Mouse (Mus musculus): ENCODE data around the gene Lekr1.

The Lekr1 gene

GRCm38 (mm10) chr3:65665977-65666766 lies at the start of gene Lekr1:
Lekr1 (plus strand) TSS chr3:65666228.
- peak; percentile 89 for DNase-seq

DNA sequence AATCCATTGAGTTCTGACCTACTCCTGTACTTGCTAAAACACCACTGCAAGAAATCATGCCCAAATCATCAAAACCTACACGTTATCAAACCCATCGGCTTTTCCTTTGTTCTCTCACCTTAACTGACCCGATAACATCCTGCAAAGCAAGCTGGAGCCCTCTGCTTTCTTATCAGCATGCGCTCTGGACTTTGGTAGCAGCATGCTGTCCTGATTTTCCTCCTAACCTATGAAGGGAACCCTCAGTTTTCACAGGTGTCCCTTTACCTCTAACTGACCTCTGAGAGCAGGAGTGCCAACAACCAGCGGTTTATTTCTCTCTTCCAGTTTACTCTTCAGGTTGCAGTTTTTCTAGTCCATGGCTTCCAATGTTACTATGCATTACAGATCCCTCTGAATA lies 48.5 kb upstream of the Lekr1 start:
- DNase-seq: no peak

DNA sequence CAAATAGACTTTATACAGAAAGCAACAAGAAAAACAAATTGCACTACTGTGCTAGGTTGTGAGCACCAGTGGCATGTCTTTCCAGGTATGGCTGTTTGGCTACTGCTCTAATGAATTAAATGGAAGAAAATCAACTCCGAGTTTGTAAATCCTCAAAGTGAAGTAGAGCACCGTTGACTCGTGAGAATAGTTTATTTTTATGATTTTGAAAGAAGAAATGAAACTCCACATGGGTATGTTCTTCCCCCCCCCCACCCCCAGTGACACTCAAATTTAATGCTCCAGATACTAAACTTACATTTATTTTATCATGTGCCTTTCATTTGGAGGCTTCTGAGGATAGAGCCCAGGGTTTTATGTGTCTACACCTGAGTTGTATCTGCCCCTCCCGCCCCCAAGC lies 46.7 kb upstream of the Lekr1 start:
- DNase-seq: no peak

GRCm38 (mm10) chr3:65623057-65623456 lies 43.0 kb upstream of the Lekr1 start:
- no peak for DNase-seq

DNA sequence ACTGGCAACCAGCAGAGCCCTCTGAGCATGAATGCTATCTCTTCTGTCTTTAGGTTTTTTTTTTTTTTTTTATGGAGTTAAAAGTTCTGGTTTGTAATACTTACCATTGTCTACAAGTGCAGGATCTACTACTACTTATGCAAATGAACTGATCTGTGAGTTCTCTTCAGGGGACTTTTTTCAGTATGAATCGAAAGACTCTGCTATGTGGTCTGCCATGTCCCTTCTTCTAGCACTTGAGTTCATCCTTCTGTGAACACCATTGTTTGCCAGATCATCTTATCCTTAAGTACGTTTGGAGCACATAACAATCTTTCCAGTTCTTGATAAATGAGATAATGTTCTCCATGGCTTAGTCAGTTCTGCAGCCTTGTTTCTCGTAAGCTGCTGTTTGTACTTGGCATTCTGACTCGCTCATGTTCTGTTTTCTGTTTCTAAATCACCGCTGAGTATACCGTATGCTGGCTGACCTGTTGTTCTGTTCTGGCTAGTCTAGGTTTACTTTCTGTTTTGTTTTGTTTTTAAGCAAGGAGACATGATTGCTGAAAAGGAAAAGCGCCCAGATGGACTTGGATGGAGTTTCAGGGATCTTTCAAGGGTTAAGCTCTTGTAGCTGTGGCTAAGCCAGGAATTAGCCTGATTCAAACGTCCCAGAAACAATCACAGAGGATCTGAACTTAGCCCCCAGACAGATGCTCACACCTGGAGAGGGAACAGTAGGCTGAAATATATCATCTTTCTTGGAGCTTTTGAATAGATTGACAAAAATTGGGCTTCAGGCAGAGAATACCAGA lies 40.3 kb upstream of the Lekr1 start:
- DNase-seq: no peak

DNA sequence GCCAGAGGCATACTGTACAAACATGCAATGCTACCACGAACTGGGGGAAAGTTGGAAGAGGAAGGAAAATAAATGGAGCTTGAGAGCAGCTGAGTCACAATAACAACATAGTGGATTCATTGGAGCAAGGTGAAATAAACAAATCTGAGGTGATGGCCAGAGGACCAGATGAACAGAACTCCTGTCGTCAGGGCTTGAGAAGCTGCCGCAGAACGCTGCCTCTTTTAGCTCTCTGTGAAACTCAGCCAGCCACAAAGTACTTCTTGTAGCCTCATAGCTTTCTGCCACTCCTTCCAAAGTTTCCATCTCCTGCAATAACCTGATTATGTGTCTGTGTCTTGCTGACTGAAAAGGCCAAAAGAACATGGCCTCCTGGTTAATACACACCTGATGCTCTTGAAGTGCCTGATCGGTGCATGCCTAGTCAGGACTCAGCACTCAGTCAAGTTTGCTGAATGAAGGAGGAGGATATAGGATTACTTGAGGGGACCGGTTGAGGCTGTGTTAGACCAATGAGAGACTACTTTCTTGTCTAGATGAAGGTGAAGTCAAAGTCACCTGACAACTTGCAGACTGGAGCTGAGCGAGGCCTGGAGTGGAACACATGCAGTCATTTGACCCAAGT lies 39.6 kb upstream of the Lekr1 start:
- no peak for DNase-seq

DNA sequence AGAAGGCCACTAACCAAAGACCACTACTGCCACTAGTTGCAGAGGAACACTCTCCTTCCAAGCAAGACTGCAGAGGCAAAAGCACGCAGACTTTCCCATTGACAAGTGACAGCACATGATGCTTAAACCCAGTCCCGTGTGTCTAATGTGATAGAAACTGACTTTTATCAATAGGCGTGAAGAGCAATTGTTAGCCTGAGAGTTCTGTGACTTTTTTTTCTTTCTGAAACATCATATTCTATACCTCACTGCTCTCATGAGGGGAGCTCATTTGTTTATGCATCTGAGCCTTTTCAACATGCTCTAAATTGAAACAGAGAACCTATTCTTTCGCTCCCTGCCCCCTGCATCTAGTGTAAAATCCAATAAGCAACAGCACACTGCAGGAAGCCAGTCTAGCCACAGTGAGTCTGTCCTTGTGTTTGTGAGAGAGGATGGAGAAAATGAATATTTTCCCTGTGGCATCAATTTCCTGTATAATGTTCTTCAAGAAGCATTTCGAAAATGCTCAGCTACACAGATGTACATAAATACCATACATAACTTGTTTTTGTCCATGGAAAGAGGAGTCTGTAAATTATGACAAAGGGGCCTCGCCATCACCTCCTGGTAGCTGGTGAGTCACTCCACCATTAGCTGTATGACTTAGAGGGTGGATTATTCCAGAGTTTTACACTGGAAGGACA lies 38.9 kb upstream of the Lekr1 start:
- no peak for DNase-seq

- no peak for DNase-seq
These were observed 38.4 kb upstream of the Lekr1 start for GRCm38 (mm10) chr3:65627707-65628028.

GRCm38 (mm10) chr3:65629565-65630112 lies 36.4 kb upstream of the Lekr1 start:
- no peak for DNase-seq

DNA sequence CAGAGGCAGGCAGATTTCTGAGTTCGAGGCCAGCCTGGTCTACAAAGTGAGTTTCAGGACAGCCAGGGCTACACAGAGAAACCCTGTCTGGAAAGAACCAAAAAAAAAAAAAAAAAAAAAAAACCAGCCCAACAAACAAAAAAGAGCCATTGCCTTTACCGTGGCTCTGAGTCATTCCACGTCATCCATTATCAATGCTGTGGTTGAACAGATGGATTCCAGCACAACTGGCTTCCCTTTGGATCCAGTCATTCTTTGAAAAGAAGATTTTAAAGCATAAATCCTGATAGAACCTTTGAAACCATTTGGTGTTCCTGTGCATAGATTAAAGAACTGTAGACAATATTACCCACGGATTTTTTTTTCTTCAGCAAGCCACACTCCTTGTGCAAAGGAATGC lies 32.4 kb upstream of the Lekr1 start:
- no peak for DNase-seq

DNA sequence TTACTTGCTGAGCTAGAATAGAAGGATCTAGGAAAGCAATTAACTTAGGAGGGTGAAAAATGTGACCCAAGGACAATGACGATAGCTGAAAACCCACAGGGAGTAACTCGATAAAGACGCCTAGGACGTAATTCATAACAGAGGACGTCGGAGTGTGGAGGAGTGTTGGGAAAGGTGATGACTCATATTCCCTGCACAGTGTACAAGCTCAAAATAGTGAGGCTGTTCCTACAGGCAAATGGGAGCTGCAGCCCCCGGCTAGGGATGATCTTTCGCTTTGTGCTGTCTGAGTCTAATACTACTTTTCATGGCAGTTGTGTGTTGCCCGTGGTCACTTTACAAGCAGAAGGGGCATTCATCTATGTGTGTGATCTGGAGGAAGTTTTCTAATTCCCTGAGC lies 30.0 kb upstream of the Lekr1 start:
- no peak for DNase-seq

DNA sequence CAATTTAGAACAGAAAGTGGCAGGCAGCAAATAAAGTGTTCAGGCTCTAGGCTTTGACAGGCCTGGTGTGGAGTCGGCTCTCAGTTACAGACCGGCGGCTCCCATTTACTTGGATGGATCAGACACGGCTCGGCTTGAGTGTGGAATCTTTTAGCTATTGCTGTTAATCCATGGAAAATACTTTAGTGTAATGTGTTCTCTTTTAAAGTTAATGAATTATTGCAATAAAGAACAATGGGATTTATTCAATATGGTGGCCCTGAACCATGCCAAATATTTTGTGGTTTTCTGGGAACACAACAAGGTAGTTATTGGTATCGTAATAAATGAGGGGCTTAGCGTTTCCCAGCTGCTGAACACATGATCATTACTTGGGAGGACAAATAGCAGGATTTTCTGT lies 28.7 kb upstream of the Lekr1 start:
- DNase-seq: no peak

DNA sequence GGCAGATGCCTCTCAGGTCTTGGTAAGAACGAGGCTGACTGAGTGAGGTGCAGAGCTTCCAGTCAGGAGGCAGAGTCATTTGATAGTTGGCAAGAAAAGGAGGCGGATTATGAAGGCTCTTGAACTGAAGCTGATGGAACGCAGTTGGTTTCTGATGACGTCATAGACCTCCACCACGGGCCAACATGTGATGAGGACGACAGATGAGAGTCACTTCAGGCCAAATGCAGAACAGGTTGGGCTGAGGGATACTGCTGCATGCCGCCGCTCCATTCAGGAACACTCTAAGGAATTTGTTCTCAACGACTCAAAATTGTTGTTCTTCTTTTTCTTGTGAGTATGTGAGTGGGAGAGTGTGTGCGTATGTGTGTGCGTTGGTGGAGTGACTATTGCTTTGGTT lies 27.1 kb upstream of the Lekr1 start:
- no peak for DNase-seq

DNA sequence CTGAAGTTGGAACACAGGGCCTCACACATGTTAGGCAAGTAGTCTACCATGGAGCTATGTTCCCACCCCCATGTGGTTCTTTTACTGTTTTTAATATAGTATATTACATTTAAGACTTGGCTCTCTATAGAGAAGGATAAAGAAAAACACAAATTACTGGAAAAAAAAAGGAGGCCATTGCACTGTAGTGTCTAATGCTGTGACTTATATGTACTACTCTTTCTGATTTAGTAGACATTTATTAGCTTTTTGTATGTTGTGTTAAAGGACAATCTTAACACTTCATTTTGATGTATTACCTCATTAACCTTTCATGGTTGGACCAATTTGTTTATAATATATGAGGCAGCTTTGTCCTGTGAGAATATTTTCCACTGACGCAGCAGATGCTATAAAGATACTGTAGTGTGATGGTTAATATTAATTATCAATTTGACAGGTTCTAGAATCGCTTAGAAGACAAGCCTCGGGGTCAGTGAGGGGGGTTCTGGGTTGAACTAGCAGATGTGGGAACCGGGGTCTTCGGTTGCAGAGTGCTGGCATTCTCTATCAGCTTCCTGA lies 26.5 kb upstream of the Lekr1 start:
- DNase-seq: no peak

- DNase-seq: no peak
These were observed 23.1 kb upstream of the Lekr1 start for GRCm38 (mm10) chr3:65642959-65643358.

GRCm38 (mm10) chr3:65643654-65644053 lies 22.4 kb upstream of the Lekr1 start:
- no peak for DNase-seq

- DNase-seq: no peak
These were observed 18.4 kb upstream of the Lekr1 start for GRCm38 (mm10) chr3:65647592-65647991.

- DNase-seq: no peak
These were observed 17.1 kb upstream of the Lekr1 start for GRCm38 (mm10) chr3:65648913-65649312.

DNA sequence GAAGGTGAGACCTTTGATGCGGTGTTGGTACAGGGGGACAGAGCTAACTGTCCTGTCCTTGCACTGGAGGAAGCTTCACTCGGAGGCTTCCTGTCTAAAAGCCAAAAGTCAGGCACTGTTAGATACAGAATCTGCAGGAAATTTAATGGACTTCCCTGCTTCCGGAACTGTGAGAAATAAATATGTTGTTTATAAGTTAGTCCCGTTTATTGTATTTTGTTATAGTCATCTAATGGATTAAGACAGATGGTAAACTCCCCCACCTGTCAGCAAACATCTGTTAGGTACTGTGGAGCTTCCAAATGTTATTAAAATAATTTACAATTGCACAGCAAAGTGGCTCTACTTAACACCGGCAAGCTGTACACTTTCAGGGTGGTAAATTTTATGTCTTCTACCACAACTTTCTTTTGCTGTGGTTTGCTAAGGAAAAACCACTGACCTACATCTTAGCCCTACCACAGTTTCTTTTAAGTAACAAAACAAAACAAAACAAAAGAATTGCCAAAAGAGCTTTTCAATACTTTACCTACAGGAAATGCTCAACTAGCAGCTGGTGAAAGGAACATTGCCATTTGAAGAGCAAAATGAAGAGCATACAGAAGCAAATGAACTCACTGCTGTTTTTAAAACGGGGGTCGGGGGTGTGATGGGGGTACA lies 15.7 kb upstream of the Lekr1 start:
- DNase-seq: no peak

DNA sequence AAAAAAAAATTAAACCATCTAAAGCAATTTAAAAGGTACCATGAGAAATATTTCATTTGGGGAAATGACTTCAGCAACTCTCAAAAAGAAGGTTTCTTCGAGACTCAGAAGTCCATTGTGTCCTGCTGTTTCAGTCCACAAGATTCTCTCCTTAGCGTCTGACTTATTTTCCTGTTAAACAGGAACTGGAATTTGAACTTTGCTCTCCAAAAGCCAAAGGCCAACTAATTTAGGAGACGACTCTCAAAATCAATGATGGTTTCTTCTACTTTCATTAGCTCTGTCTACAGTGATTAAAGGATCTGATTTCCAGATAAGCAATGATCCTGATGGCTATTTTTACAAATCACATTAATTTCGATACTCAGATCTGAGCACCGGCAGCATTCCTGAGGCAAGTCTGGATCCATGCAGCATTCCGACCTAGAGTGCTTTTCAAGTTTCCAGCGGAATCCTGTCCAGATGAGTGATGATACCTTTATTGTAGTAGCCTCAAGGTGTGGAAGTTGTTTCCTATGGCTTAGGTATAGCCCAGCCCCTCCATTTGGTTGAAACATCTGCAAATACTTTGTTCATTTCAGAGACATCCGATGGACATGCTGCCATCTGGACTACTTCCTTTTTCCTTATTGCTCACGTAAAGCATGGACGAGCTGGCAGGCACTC lies 11.4 kb upstream of the Lekr1 start:
- DNase-seq: no peak

GRCm38 (mm10) chr3:65656451-65656850 lies 9.6 kb upstream of the Lekr1 start:
- no peak for DNase-seq

Data from cerebellum, adult 11-12 months (tissue).